Mouse (Mus musculus): Measurements from ENCODE around the gene Calcrl. TPM values are rescaled to one million over a fixed set of nuclear protein-coding genes. Genes with fewer than 3 reads are reported as not detected.

Calcrl gene
- total RNA-seq (2021), result 1 to 10 TPM; 5.6 to 5.9 TPM
- long read RNA-seq, experiment 1, partial matches to known transcripts, result 1 of 1 reads
- long read RNA-seq, experiment 1, other reads (novel, unspliced or antisense), result 0 of 1 reads
- long read RNA-seq, experiment 2, result 0 reads

DNA sequence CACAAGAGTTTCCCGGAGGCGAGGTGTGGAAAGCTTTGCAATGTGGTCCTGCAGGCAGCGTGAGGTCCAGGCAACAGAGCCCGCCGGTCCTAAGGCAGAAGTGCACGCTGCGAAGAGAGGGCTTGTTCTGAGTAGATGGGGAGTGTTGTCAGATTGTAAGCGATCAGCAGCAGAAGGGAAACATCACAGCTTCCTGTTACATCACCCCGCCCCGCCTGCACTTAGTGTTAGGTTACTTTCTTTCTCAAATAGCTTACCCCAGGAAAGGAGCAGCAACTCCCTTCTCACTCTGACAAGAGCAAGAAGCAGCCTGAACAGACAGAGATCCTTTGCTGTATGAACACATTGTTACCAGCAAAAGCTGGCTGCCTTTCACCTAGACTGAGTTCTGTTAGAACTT is at the start of gene Calcrl:
Gene Calcrl (minus strand): TSS at position 274 of the 400 bp plus-strand sequence.
- Histone ChIP-seq H3K4me3 (peak within 1 kb of the TSS; percentile 40), H3K27ac (peak within 1 kb of the TSS; percentile 54)
- no peak for TF ChIP-seq CTCF (IDR thresholded peaks at IDR 0.05)
- peak; percentile 38 to 43 for DNase-seq (ENCODE audit: extremely low spot score in 1 of 2, low spot score in 2 of 2)
- intact Hi-C loops (cut with DNase I), result loop anchor here (2.0 to 10.0 kb wide), 3 partner anchors 130 to 613 kb away; partner anchors contain the start of gene Fam171b

DNA sequence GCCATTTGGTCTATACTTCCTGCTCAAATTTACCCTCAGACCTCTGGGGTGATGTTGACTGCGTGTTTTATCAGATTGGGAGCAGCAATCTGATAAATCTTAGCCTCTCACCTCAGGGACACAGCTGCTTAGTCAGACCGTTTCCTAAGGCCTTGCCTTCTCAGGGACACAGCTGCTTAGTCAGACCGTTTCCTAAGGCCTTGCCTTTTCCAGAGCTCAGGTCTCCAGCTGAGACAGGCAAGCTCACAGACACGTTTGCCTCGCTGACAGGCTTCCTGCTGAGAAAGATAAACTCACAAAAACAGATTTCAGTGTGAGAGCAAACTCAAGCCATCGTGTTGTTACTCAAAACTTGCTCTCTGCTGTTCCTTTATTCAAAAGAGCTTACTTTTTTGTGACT is 49.4 kb upstream of the Calcrl start:
- no peak for DNase-seq (ENCODE audit: extremely low spot score in 1 of 2, low spot score in 2 of 2)
- no peak overlapping the region for H3K4me3 ChIP-seq
- H3K27ac ChIP-seq, result no peak overlapping the region
- intact Hi-C loops (cut with DNase I), result no loop called here
- TF ChIP-seq CTCF (IDR thresholded peaks at IDR 0.05), result no peak

DNA sequence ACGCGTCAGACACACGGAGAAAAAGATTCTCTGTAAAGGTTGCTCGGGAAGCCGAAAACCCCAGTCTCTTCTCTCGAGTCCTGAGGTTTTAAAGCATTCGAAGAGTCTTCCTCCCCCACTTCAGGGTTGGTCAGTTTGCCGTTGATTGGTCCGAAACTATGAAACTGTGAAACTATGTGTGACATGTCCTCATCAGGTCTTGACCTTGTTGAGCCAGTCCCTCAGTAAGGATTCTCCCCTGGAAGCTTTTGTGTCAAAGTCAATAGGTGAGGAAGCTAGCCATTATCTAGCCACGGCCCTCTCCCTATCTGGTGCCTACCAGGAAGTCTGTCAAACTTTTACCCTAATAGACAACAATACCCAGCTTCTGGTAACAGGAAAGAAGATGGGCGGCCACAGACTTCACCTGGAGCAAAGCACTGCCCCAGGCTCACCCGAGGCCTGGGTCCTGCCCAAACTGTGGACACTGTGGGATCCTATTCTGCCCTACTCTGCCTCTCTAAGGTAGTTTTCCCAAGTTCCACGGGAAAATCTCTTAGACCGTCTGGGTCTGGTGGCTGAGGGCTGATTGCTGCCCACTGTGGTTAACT is 48.8 kb upstream of the Calcrl start:
- no peak for TF ChIP-seq CTCF (IDR thresholded peaks at IDR 0.05)
- H3K4me3 ChIP-seq, result no peak overlapping the region
- no peak for DNase-seq (ENCODE audit: extremely low spot score in 1 of 2, low spot score in 2 of 2)
- intact Hi-C loops (cut with DNase I), result no loop called here
- H3K27ac ChIP-seq, result no peak overlapping the region

DNA sequence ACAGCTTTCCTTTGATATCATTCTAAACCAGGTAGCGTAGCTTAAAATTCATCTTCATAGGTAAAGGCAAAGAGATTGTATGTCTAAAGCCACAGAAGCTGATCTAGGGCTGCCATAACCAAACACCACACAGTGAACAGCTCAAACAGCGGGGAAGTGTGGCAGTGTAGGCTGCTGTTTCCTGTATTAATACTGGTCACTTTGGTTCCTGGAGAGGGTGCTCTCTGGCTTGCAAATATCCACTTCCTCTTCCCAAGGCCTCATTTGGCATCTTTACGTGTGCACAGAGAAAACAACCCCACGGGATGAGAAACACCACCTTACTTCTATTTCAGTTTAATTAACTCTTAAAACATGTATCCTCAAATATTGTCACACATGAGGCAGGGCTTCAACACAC is 42.2 kb upstream of the Calcrl start:
- no peak for DNase-seq (ENCODE audit: extremely low spot score in 1 of 2, low spot score in 2 of 2)
- intact Hi-C loops (cut with DNase I), result no loop called here
- TF ChIP-seq CTCF (IDR thresholded peaks at IDR 0.05), result no peak
- Histone ChIP-seq H3K27ac (no peak overlapping the region), H3K4me3 (no peak overlapping the region)

DNA sequence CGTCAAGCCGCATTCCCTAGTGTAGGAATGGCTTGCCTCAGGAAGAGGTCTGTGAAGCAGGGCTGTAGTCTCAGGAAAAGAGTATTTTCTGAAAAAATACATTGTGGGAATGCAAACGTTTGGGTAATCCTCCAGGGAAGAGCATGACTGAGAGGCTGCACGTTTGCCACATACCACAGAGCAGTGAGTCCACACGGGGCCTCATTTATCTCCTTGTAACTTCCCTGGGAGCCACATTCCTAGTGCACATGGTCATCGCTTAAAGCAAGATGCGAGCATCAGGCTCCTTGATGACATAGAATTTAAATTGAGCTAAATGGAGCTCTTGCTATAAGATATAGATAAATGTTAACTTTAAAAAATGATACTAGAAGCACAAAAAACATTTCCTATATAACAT is 39.7 kb upstream of the Calcrl start:
- no peak for DNase-seq (ENCODE audit: extremely low spot score in 1 of 2, low spot score in 2 of 2)
- TF ChIP-seq CTCF (IDR thresholded peaks at IDR 0.05), result no peak
- intact Hi-C loops (cut with DNase I), result loop anchor here (5.0 kb wide), 1 partner anchor 87 kb away; no protein-coding TSS in a partner anchor
- no peak overlapping the region for H3K27ac ChIP-seq
- no peak overlapping the region for H3K4me3 ChIP-seq

DNA sequence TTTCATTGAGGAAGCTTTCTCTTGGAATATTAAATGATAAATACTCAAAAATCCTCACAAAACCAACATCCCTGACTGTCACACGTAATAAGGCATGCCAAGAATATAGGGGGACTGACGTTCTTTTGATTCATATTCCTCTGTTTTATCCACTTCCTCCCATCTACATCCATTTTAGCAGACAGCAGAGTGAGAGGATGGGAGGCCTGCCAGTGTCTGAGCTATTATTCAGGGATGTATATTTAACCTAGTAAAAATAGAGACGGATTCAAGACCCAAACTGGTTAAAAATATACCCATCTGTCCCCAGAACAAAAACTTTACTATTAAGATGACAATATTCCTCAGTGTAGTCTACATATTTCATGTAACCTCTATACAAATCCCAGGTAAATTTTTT is 37.2 kb upstream of the Calcrl start:
- DNase-seq (ENCODE audit: extremely low spot score in 1 of 2, low spot score in 2 of 2), result no peak
- intact Hi-C loops (cut with DNase I), result loop anchor here (5.0 kb wide), 1 partner anchor 90 kb away; no protein-coding TSS in a partner anchor
- TF ChIP-seq CTCF (IDR thresholded peaks at IDR 0.05), result no peak
- H3K4me3 ChIP-seq, result no peak overlapping the region
- no peak overlapping the region for H3K27ac ChIP-seq

DNA sequence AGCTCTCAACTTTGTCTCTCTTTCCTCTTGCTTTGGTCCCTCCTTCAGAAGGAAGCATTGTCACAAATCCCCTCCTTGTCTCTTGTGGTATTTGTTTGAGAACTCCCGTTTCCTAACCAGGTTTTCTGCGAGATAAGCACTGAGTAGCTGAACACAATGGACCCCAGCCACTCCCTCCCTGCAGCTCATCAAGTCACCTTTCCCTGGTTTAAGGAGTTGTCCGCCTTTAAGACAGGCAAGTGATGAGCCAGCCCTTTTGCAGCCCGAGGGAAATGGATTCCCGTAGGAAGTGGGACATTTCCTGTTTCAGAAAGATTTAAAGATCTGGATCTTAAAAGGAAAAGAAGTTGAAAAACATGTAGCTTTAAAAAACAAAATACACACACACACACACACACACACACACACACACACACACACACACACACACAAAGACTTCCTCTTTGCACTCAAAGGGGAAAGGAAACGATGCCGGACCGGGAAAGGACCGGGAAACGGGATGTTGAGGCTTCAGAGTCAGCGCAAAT is 34.5 kb upstream of the Calcrl start:
- TF ChIP-seq CTCF (IDR thresholded peaks at IDR 0.05), result no peak
- intact Hi-C loops (cut with DNase I), result loop anchor here (5.0 to 10.0 kb wide), 3 partner anchors 93 to 295 kb away; no protein-coding TSS in a partner anchor
- no peak for DNase-seq (ENCODE audit: extremely low spot score in 1 of 2, low spot score in 2 of 2)
- Histone ChIP-seq H3K4me3 (no peak overlapping the region), H3K27ac (no peak overlapping the region)

DNA sequence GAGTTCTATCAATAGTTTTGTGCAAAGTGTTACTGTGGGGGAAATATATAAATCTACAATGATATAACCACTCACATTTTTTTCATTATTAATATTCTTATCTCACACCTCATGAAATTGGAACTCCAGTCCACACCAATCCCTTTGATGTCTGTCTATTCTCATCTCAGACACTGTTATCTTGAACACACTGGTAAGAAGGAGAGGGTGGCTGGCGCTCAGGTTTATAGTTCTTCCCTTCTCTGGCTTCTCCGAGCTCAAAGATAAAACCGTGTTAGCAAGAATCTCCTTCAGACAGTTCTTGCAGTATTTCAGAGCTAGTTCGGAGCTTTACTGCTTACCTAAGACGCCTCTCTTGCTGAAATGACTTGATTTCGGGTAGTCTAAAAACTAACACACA is 32.0 kb upstream of the Calcrl start:
- intact Hi-C loops (cut with DNase I), result loop anchor here (5.0 to 10.0 kb wide), 2 partner anchors 145 to 298 kb away; no protein-coding TSS in a partner anchor
- TF ChIP-seq CTCF (IDR thresholded peaks at IDR 0.05), result no peak
- H3K27ac ChIP-seq, result no peak overlapping the region
- no peak overlapping the region for H3K4me3 ChIP-seq
- DNase-seq (ENCODE audit: extremely low spot score in 1 of 2, low spot score in 2 of 2), result no peak

DNA sequence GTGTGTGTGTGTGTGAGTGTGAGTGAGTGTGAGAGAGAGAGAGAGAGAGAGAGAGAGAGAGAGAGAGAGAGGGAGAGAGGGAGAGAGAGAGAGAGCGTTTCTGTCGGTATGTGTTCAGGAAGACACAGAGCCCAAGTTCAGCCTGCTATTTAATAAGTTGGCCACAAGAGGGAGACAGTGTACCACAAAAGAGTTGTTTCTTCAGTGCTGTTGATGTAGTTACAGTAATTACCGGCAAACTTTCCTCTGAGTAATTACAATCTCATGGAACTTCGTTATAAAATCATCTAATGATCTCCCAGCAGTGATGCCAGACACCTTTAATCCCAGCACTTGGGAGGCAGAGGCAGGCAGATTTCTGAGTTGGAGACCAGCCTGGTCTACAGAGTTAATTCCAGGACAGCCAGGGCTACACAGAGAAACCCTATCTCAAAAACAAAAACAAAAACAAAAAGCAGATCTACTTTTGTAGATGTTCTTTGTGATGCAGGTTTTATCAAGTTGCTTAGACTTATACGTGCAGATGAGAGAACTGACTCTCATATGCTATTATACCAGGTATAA is 30.1 kb upstream of the Calcrl start:
- DNase-seq (ENCODE audit: extremely low spot score in 1 of 2, low spot score in 2 of 2), result peak; percentile 51 to 53
- H3K27ac ChIP-seq, result no peak overlapping the region
- intact Hi-C loops (cut with DNase I), result loop anchor here (1.0 to 10.0 kb wide), 5 partner anchors 24 to 343 kb away; partner anchors contain the start of gene Ube2l6
- TF ChIP-seq CTCF (IDR thresholded peaks at IDR 0.05), result peak; percentile 78
- no peak overlapping the region for H3K4me3 ChIP-seq

DNA sequence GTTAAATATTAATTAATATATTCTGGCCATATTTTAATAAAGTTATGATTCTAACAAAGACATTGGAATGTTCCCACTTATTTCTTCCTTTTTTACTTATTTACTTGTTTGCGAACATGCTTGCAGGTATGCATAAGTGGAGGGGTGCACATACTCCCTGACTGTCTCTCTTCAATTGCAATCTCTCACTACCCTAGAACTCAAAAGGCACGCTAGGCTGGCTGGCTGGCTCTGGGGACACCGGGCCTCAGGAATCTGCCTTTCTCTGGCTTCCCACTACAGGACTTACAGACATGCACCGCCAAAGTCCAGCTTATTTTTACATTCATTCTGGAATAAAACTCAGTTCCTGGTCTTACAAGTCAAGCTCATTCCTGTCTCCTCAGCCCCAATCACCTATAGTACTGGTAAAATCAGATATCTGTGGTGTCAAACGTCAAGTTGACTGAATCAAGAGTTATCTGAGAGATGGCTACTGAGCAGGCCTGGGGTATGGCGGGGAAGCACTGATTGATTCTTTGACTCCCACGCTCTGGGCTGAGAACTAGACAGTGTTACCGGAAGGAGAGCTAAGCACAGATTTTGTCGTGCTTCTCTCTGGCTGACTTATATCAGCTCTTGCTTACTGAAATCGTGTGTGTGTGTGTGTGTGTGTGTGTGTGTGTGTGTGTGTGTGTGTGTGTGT is 29.5 kb upstream of the Calcrl start:
- no peak for TF ChIP-seq CTCF (IDR thresholded peaks at IDR 0.05)
- H3K27ac ChIP-seq, result no peak overlapping the region
- intact Hi-C loops (cut with DNase I), result loop anchor here (1.0 to 10.0 kb wide), 5 partner anchors 25 to 344 kb away; partner anchors contain the start of gene Ube2l6
- DNase-seq (ENCODE audit: extremely low spot score in 1 of 2, low spot score in 2 of 2), result no peak
- no peak overlapping the region for H3K4me3 ChIP-seq

DNA sequence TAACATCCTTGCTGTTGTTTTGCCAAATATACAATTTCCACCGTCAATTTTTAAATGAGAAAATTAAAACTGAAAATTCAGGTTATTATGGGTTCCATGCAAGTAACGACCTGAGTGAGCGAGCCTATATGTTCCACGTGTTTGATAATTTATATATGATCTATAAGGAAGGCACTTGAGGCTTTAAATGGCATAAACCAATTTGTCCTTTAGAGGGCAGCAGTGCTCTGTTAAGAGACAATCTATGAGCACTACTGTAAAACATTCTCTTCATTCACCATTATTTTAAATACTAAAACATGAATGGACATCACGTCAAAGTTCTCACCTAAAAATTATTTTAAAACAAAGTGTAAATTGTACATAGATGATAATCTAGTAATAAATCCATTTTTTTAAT is 28.8 kb upstream of the Calcrl start:
- no peak overlapping the region for H3K4me3 ChIP-seq
- TF ChIP-seq CTCF (IDR thresholded peaks at IDR 0.05), result peak; percentile 78
- intact Hi-C loops (cut with DNase I), result loop anchor here (2.0 to 10.0 kb wide), 3 partner anchors 207 to 345 kb away; partner anchors contain the start of gene Ube2l6
- H3K27ac ChIP-seq, result no peak overlapping the region
- DNase-seq (ENCODE audit: extremely low spot score in 1 of 2, low spot score in 2 of 2), result no peak

DNA sequence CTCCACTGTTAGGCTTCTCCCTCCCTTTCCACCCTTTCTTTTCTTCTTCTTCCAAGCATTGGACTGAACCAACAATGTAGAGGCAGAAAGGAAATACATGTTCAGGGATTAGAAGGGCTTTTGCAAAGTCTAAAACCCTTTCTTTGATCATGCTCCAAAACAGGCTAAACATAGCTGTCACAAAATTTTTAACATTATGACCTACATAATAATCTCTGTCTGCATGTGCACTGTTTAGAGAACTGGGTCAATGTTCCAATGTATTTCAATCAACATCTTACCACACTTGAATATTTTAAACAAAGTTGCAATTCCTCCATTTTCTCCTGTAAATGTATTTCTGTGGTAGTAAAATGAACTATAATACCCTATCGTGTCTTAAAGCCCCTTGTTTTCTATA is 20.3 kb upstream of the Calcrl start:
- H3K27ac ChIP-seq, result no peak overlapping the region
- no peak for TF ChIP-seq CTCF (IDR thresholded peaks at IDR 0.05)
- intact Hi-C loops (cut with DNase I), result no loop called here
- no peak for DNase-seq (ENCODE audit: extremely low spot score in 1 of 2, low spot score in 2 of 2)
- no peak overlapping the region for H3K4me3 ChIP-seq
